Mouse (Mus musculus): Measurements from ENCODE around the gene Specc1l. TPM values are rescaled to one million over a fixed set of nuclear protein-coding genes. Genes with fewer than 3 reads are reported as not detected.
A peak's percentile ranks its signal among the peaks of the same experiment; 100 is the strongest.

Gene Specc1l
- 20.3 and 24.7 TPM in 2 replicates for polyA plus RNA-seq (2014; fragmentation: Nextera tagmentation; extraction: Ambion mirVana)

DNA sequence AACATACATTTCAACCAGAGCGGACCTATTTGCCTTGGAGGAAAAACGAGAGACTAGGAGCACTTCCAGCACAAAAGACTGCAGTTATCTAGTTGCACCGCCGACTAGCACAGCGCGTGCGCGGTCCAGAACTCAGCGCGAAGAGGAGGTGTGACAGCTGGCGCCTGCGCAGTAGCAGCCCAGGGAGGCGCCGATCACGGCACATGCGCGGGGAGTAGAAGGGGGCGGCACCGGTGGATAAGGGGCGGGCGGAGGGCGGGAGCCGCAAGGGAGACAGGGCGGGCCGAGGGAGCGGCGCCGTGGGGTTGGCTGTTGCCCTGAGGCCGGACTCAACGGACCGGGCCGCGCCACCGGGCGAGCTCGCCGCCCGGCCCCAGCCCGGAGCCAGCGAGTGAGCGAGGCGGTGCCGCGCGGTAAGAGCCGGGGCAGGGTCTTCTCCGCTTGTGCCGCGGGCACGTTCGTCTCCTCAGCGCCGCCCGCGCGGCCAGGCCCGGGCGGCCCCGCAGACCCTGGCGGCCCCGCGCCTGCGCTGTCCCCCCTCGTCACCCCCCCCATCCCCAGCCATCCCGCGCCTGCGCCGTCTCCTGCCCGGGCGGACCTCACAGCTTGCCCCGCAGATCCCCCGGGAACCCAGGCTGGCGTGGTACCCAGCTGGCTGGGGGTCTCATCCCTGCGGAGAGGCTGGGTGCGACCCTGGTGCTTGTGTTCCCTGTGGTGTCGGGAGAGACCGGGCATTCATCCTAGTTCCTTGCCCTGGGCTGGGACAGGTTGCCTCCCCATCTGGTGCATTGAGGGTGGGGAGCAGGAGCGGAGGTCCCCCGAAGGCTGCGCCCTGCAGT, at the start of gene Specc1l:
Gene Specc1l, plus strand, starts transcription at position 267 of the 839 bp plus-strand sequence.
- no peaks in the 10 kb centered on the region for H3K27me3 ChIP-seq (replicated peaks; ENCODE audit: control insufficient read depth, insufficient read depth, low read length)
- WGBS: under 1% methylated on average over 25 of the region's 80 CpGs

DNA sequence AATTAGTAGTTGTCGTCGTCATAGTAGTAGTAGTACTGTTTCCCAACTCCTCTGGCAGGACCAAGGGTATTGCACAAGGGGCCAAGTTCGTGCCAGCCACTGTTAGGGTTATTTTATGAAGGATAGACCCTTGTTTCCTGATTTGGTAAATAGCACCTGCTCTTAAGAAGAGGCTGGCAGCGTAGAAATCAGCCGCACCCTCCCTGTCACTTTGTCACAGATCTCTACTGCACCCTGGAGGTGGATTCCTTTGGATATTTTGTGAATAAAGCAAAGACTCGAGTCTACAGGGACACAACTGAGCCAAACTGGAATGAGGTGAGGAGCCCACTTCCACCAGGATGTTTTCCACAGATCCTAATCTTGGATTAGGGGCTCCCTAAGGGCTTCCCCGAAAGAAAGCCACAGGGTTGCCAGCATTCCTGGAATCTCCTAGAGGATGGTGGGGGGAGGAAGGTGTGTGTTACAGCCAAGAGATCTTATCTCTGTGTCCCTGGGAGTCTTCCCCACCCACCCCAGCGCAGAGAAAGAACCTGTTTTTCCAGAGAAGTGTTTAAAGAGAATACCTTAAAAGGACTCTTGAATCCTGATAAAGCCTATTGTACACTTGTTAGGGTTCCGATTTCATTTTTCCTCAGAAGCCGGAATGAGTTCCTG, 45.9 kb upstream of the Specc1l start:
- Histone ChIP-seq H3K27me3 (replicated peaks; ENCODE audit: control insufficient read depth, insufficient read depth, low read length) (no peaks in the 10 kb centered on the region), H3K4me3 (ENCODE audit: low read depth, low read length) (no peak overlapping the region), H3K36me3 (ENCODE audit: control insufficient read depth, insufficient read depth, low read length) (peaks cover 51% of the 10 kb centered on the region), H3K9me3 (ENCODE audit: control insufficient read depth, low read length) (no peaks in the 10 kb centered on the region), H3K27ac (replicated peaks; ENCODE audit: low read depth, low read length) (no peak overlapping the region), H3K4me2 (ENCODE audit: low read depth, low read length) (no peak overlapping the region), H3K9ac (ENCODE audit: low read depth, low read length) (no peak overlapping the region), H3K4me1 (ENCODE audit: control insufficient read depth, insufficient read depth, low read length) (no peaks in the 10 kb centered on the region)
- WGBS: 67% methylated on average over 10 of the region's 10 CpGs
- DNase-seq (ENCODE audit: low spot score): peak; percentile 55
- peak; percentile 50 for ATAC-seq (ENCODE audit: low read depth)

More for the DNA sequence above, at the start of gene Specc1l:
- peak; percentile 98 for ATAC-seq (ENCODE audit: low read depth)
- peak; percentile 97 for DNase-seq (ENCODE audit: low spot score)
- no peaks in the 10 kb centered on the region for H3K9me3 ChIP-seq (ENCODE audit: control insufficient read depth, low read length)
- H3K4me1 ChIP-seq (ENCODE audit: control insufficient read depth, insufficient read depth, low read length): peaks cover 15% of the 10 kb centered on the region
- peak within 1 kb of the TSS; percentile 96 for H3K9ac ChIP-seq (ENCODE audit: low read depth, low read length)
- peak within 1 kb of the TSS; percentile 98 for H3K27ac ChIP-seq (replicated peaks; ENCODE audit: low read depth, low read length)
- no peaks in the 10 kb centered on the region for H3K36me3 ChIP-seq (ENCODE audit: control insufficient read depth, insufficient read depth, low read length)
- H3K4me3 ChIP-seq (ENCODE audit: low read depth, low read length): peak within 1 kb of the TSS; percentile 79
- H3K4me2 ChIP-seq (ENCODE audit: low read depth, low read length): peak within 1 kb of the TSS; percentile 80

DNA sequence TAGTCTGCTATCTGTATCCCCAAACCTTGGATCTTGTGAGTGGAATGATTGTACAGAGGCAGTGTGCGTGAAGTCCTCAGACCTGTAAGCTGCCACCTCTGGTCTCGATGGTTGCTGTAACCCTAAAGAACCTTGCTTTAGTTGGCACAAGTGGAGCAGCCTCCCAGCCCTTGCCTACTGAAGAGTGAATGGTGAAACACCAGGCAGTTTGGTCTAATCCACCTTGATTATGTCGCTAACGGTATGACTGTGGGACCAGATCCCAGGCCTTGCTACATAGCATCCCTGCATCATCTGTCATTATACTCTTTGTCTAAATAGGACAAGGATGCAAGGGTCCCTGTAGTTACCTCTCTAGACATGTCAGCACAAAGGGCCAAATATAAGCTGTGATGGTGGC, 45.3 kb upstream of the Specc1l start:
- H3K27ac ChIP-seq (replicated peaks; ENCODE audit: low read depth, low read length): no peak overlapping the region; the same call in 1 of the 2 replicates
- ATAC-seq (ENCODE audit: low read depth) (no peak), DNase-seq (ENCODE audit: low spot score) (no peak)
- no peak overlapping the region for H3K9ac ChIP-seq (ENCODE audit: low read depth, low read length)
- H3K4me2 ChIP-seq (ENCODE audit: low read depth, low read length): no peak overlapping the region
- H3K4me1 ChIP-seq (ENCODE audit: control insufficient read depth, insufficient read depth, low read length): no peaks in the 10 kb centered on the region
- no peak overlapping the region for H3K4me3 ChIP-seq (ENCODE audit: low read depth, low read length)
- peaks cover 52% of the 10 kb centered on the region for H3K36me3 ChIP-seq (ENCODE audit: control insufficient read depth, insufficient read depth, low read length)
- 93% methylated on average over 4 of the region's 4 CpGs for WGBS
- H3K27me3 ChIP-seq (replicated peaks; ENCODE audit: control insufficient read depth, insufficient read depth, low read length): no peaks in the 10 kb centered on the region
- no peaks in the 10 kb centered on the region for H3K9me3 ChIP-seq (ENCODE audit: control insufficient read depth, low read length)

DNA sequence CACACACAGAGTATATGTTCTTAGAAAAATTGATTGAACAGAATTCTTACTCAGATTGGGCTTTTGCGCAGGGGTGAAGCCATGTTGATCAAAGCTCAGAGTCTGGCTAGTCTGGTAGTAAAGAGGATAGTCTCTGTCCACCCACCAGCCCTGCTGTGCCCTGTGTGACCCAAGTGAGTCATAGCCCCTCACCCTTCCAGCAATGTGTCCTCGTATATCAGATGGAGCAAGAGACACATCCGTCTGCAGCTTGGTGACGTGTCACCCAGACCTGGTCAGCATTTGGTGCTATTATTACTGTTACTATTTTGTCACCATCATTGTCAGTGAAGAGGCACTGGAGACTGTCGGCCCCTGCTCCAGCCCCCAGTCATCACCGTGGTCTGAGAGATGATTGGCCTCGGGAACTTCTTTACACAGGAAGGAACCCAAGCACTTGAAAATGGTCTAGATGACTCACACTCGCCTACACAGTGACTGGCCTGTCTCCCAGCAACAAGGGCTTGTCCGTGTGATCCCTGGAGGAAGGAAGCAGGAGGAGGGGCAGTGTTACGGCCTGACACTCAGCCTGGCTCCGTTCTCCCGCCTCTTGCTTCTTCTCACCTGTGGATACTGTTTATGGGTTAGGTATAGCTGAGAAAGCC, 41.5 kb upstream of the Specc1l start:
- Histone ChIP-seq H3K9me3 (ENCODE audit: control insufficient read depth, low read length) (no peaks in the 10 kb centered on the region), H3K4me1 (ENCODE audit: control insufficient read depth, insufficient read depth, low read length) (no peaks in the 10 kb centered on the region), H3K4me2 (ENCODE audit: low read depth, low read length) (no peak overlapping the region), H3K27me3 (replicated peaks; ENCODE audit: control insufficient read depth, insufficient read depth, low read length) (no peaks in the 10 kb centered on the region), H3K9ac (ENCODE audit: low read depth, low read length) (no peak overlapping the region), H3K36me3 (ENCODE audit: control insufficient read depth, insufficient read depth, low read length) (peaks cover 32% of the 10 kb centered on the region), H3K4me3 (ENCODE audit: low read depth, low read length) (no peak overlapping the region), H3K27ac (replicated peaks; ENCODE audit: low read depth, low read length) (no peak overlapping the region)
- ATAC-seq (ENCODE audit: low read depth) (no peak; the same call in 1 of the 2 replicates), DNase-seq (ENCODE audit: low spot score) (peak; percentile 50)
- WGBS: 77% methylated on average over 12 of the region's 12 CpGs

DNA sequence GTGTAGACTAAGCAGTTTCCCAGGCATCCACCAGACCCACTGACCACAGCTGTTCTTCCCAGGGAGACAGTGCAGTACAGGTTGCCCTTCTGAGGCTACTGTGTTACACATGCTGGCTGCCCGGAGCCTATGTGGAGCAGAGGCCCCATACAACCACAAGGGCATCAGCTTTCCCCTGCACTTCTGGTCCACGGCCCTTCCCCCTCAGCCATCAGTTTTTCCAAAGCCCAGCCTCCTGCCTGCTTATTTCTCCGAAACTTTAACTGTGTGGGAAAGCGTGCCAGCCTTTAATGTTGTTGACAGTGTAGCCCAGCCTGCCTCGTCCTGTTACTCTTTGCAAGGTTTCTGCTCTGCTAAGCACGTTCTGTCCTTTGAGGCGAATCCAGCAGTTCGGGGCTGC, 38.8 kb upstream of the Specc1l start:
- Histone ChIP-seq H3K9ac (ENCODE audit: low read depth, low read length) (no peak overlapping the region), H3K4me2 (ENCODE audit: low read depth, low read length) (no peak overlapping the region), H3K27me3 (replicated peaks; ENCODE audit: control insufficient read depth, insufficient read depth, low read length) (no peaks in the 10 kb centered on the region), H3K36me3 (ENCODE audit: control insufficient read depth, insufficient read depth, low read length) (peaks cover 58% of the 10 kb centered on the region), H3K27ac (replicated peaks; ENCODE audit: low read depth, low read length) (no peak overlapping the region), H3K4me3 (ENCODE audit: low read depth, low read length) (no peak overlapping the region), H3K9me3 (ENCODE audit: control insufficient read depth, low read length) (no peaks in the 10 kb centered on the region), H3K4me1 (ENCODE audit: control insufficient read depth, insufficient read depth, low read length) (no peaks in the 10 kb centered on the region)
- WGBS: 60% methylated on average over 8 of the region's 8 CpGs
- DNase-seq (ENCODE audit: low spot score): peak; percentile 46
- ATAC-seq (ENCODE audit: low read depth): peak; percentile 30; the same call in 1 of the 2 replicates

DNA sequence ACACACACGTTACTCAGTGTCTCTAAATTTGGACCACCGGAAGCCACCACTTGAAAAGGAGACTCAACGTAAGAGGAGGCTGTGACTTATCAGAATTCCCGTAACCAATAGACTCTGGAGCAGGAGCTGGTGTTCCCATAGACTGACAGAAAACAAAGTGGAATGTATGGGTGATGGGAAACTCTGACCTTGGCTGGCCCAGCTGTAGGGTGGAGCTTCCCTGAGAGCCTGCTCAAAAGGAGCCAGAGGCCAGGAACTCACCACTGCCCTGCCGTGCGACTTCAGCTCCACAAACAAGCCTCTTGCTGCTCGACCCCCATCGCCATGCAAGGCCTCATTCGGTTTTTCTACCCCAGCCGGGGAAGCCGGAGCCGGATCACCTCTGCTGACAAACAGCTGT, 38.2 kb upstream of the Specc1l start:
- peaks cover 64% of the 10 kb centered on the region for H3K36me3 ChIP-seq (ENCODE audit: control insufficient read depth, insufficient read depth, low read length)
- H3K9ac ChIP-seq (ENCODE audit: low read depth, low read length): no peak overlapping the region
- H3K27ac ChIP-seq (replicated peaks; ENCODE audit: low read depth, low read length): no peak overlapping the region
- H3K27me3 ChIP-seq (replicated peaks; ENCODE audit: control insufficient read depth, insufficient read depth, low read length): no peaks in the 10 kb centered on the region
- DNase-seq (ENCODE audit: low spot score) (no peak), ATAC-seq (ENCODE audit: low read depth) (no peak)
- WGBS: 75% methylated on average over 12 of the region's 12 CpGs
- no peaks in the 10 kb centered on the region for H3K4me1 ChIP-seq (ENCODE audit: control insufficient read depth, insufficient read depth, low read length)
- no peak overlapping the region for H3K4me2 ChIP-seq (ENCODE audit: low read depth, low read length)
- no peaks in the 10 kb centered on the region for H3K9me3 ChIP-seq (ENCODE audit: control insufficient read depth, low read length)
- H3K4me3 ChIP-seq (ENCODE audit: low read depth, low read length): no peak overlapping the region

DNA sequence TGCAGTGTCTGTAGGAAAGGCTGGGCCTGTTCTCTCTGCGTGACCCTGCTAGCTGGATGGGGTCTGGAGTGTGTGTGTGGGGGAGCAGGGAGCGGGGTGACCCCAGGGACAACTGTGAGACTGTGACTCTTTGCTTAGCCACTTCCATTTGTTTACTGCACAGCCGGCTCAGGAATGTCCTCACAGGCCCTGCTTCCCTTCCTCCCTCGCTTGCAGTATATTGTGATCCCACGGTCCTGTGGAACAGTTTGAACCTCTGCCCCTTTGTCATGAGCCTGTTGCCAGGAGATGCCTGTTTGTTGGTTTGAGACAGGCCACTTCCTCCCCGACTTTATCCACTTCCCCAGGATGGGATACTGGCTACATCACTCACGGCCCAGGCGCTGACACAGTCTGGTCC, 35.4 kb upstream of the Specc1l start:
- Histone ChIP-seq H3K9me3 (ENCODE audit: control insufficient read depth, low read length) (no peaks in the 10 kb centered on the region), H3K27me3 (replicated peaks; ENCODE audit: control insufficient read depth, insufficient read depth, low read length) (no peaks in the 10 kb centered on the region), H3K4me2 (ENCODE audit: low read depth, low read length) (no peak overlapping the region), H3K36me3 (ENCODE audit: control insufficient read depth, insufficient read depth, low read length) (peaks cover 77% of the 10 kb centered on the region), H3K4me1 (ENCODE audit: control insufficient read depth, insufficient read depth, low read length) (no peaks in the 10 kb centered on the region), H3K4me3 (ENCODE audit: low read depth, low read length) (no peak overlapping the region), H3K27ac (replicated peaks; ENCODE audit: low read depth, low read length) (no peak overlapping the region), H3K9ac (ENCODE audit: low read depth, low read length) (no peak overlapping the region)
- 77% methylated on average over 8 of the region's 8 CpGs for WGBS
- peak; percentile 17 for DNase-seq (ENCODE audit: low spot score)
- no peak for ATAC-seq (ENCODE audit: low read depth)

DNA sequence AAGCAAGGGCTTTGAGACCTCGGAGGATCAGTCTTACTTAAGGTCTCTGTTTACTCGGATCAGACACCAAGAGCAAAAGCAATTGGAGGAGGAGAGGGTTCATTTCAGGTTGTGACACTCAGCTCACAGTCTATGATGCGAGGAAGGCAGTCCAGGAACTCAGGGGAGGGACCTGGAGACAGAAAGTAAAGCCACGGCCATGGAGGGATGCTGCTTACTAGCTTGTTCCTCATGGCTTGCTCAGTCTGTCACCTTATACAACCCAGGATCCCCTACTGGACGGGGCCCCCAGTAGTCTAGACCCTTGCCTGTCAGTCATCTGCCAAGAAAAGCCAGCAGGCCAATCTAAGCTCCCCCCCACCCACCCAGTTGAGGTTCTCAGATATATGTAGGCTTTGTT, 33.0 kb upstream of the Specc1l start:
- H3K4me3 ChIP-seq (ENCODE audit: low read depth, low read length): no peak overlapping the region
- ATAC-seq (ENCODE audit: low read depth) (no peak), DNase-seq (ENCODE audit: low spot score) (no peak)
- H3K4me2 ChIP-seq (ENCODE audit: low read depth, low read length): no peak overlapping the region
- WGBS: 84% methylated on average over 5 of the region's 5 CpGs
- H3K4me1 ChIP-seq (ENCODE audit: control insufficient read depth, insufficient read depth, low read length): no peaks in the 10 kb centered on the region
- H3K9me3 ChIP-seq (ENCODE audit: control insufficient read depth, low read length): no peaks in the 10 kb centered on the region
- H3K36me3 ChIP-seq (ENCODE audit: control insufficient read depth, insufficient read depth, low read length): peaks cover 93% of the 10 kb centered on the region
- H3K27me3 ChIP-seq (replicated peaks; ENCODE audit: control insufficient read depth, insufficient read depth, low read length): no peaks in the 10 kb centered on the region
- no peak overlapping the region for H3K27ac ChIP-seq (replicated peaks; ENCODE audit: low read depth, low read length)
- H3K9ac ChIP-seq (ENCODE audit: low read depth, low read length): no peak overlapping the region

All from embryonic facial prominence, embryonic 14.5 days (tissue).